Mouse (Mus musculus): ENCODE measurements around the gene Rbp2.

DNA sequence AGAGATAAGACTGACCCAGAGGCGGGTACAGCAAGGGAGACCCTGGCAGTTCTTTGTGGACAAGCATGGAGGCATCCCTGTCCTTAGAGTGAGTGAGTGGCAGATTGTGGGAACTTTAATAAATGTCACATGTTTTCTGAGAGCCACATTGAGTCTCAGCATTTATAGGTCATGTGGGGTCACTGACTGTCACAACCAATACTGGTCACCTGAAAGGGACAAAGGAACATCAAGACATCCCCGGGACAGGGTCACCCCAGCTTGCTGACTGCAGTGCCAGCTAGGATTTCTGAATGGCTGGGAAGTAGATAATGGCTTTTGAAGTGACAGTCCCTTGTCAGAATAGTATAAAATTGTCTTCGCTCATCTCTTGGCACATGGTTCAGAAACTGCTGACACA is 46.8 kb upstream of the Rbp2 start:
- no peak for TF ChIP-seq EP300 (optimal IDR thresholded peaks at IDR 0.05)
- TF ChIP-seq CTCF (IDR thresholded peaks at IDR 0.05; ENCODE audit: low read depth), result no peak
